Mouse (Mus musculus) spleen, adult 2 months (tissue): ENCODE results near the gene Lenep. TPM values are rescaled to one million over a fixed set of nuclear protein-coding genes. Genes with fewer than 3 reads are reported as not detected.
A peak's percentile ranks its signal among the peaks of the same experiment; 100 is the strongest.

Experiments
- DNase-seq, 2 experiments: peaks; one replicate each; pipeline versions ENCODE4 v3.0.0 to v3.0.0-alpha.2; 2012 to 2021; ENCODE audit warnings: low spot score in 2 of 2, low read depth in 1 of 2
- H3K27ac ChIP-seq: fragments of 200-500 bp; 2 replicates; pipeline ENCODE4 v1.5.1; 2012; ENCODE audit warnings: low read length, inconsistent platforms; ENCODE audit not compliant: insufficient read depth
- H3K27me3 ChIP-seq: fragments of 200-500 bp; 2 replicates; pipeline ENCODE4 v1.6.1; 2012; ENCODE audit warnings: mild to moderate bottlenecking, moderate library complexity, low read length, inconsistent platforms; ENCODE audit not compliant: control insufficient read depth, insufficient read depth
- H3K36me3 ChIP-seq: fragments of 200-500 bp; 2 replicates; pipeline ENCODE4 v1.6.1; 2012; ENCODE audit warnings: mild to moderate bottlenecking, low read length, inconsistent platforms; ENCODE audit not compliant: control insufficient read depth, insufficient read depth
- H3K4me1 ChIP-seq: fragments of 200-500 bp; 2 replicates; pipeline ENCODE4 v1.6.1; 2011; ENCODE audit warnings: inconsistent platforms; ENCODE audit not compliant: control insufficient read depth, insufficient read depth, insufficient read length
- H3K4me3 ChIP-seq: fragments of 200-500 bp; 2 replicates; pipeline ENCODE4 v1.5.1; 2011; ENCODE audit warnings: mild to moderate bottlenecking, inconsistent platforms; ENCODE audit not compliant: insufficient read depth, insufficient read length; ENCODE audit errors: extremely low read depth
- CTCF ChIP-seq: fragments of 200-500 bp; IDR thresholded peaks from 2 replicates; pipeline ENCODE4 v1.5.1; 2011; ENCODE audit warnings: mild to moderate bottlenecking, inconsistent platforms; ENCODE audit not compliant: insufficient read depth, insufficient read length, insufficient replicate concordance; ENCODE audit errors: extremely low read depth
- POLR2A ChIP-seq: fragments of 200-500 bp; IDR thresholded peaks from 2 replicates; pipeline ENCODE4 v1.6.1; 2011; ENCODE audit warnings: low read depth, low read length, inconsistent platforms
- WGBS: fragments of 180-500 bp; shearing (Covaris S2); methylation state at CpG from one replicate; pipeline ENCODE4 v1.1.7; 2018; 5-methylcytosine and 5-hydroxymethylcytosine counted together
- polyA plus RNA-seq: library from polyadenylated mRNA; depleted of rRNA; stranded (reverse); fragments of >200 nt; gene quantifications from 2 replicates; pipeline ENCODE4 v1.2.3, GENCODE M21; 2012

Lenep gene
- polyA plus RNA-seq, 1 experiment: 1.5 TPM

- peaks cover 5% of the 10 kb centered on the region for H3K36me3 ChIP-seq
- 2% methylated on average over 4 of the region's 4 CpGs for WGBS
- H3K4me3 ChIP-seq: peak overlapping the region; percentile 58; the same call in 1 of the 2 replicates
- TF ChIP-seq CTCF: no peak
- TF ChIP-seq POLR2A: no peak
- no peak overlapping the region for H3K27ac ChIP-seq
- H3K27me3 ChIP-seq: no peaks in the 10 kb centered on the region
- DNase-seq: no peak
- H3K4me1 ChIP-seq: peaks cover 9% of the 10 kb centered on the region; the same call in 1 of the 2 replicates
Observed at GRCm38 (mm10) chr3:89396654-89397005, 6.0 kb downstream of the Lenep start.

- Histone ChIP-seq H3K36me3 (no peaks in the 10 kb centered on the region), H3K27ac (no peak overlapping the region), H3K4me3 (peak overlapping the region; percentile 58; the same call in 1 of the 2 replicates), H3K27me3 (no peaks in the 10 kb centered on the region), H3K4me1 (peaks cover 12% of the 10 kb centered on the region; the same call in 1 of the 2 replicates)
- WGBS: 2% methylated on average over 44 of the region's 44 CpGs
- TF ChIP-seq POLR2A (no peak), CTCF (peak; percentile 75; the same call in 1 of the 2 replicates)
- peak in 1 of 2 experiments; percentile 63 for DNase-seq
Observed at GRCm38 (mm10) chr3:89395806-89396653, 6.6 kb downstream of the Lenep start.

- no peak for DNase-seq
- TF ChIP-seq POLR2A (no peak), CTCF (no peak)
- Histone ChIP-seq H3K27me3 (no peaks in the 10 kb centered on the region), H3K36me3 (no peaks in the 10 kb centered on the region), H3K4me1 (peaks cover 17% of the 10 kb centered on the region), H3K27ac (no peak overlapping the region), H3K4me3 (0 out of 2 replicates have a peak overlapping the region, but pooled peaks have one; percentile 75)
- WGBS: 4% methylated on average over 10 of the region's 10 CpGs
Observed at GRCm38 (mm10) chr3:89395419-89395805, 7.2 kb downstream of the Lenep start.

- H3K27me3 ChIP-seq: no peaks in the 10 kb centered on the region
- peak overlapping the region; percentile 75 for H3K4me3 ChIP-seq
- TF ChIP-seq CTCF: no peak
- DNase-seq: peak in 1 of 2 experiments; percentile 44
- peaks cover 23% of the 10 kb centered on the region for H3K4me1 ChIP-seq
- H3K36me3 ChIP-seq: no peaks in the 10 kb centered on the region
- under 1% methylated on average over 12 of the region's 12 CpGs for WGBS
- peak overlapping the region; percentile 31; the same call in 1 of the 2 replicates for H3K27ac ChIP-seq
Observed at GRCm38 (mm10) chr3:89394894-89395256, 7.7 kb downstream of the Lenep start.

- Histone ChIP-seq H3K27me3 (no peaks in the 10 kb centered on the region), H3K4me1 (peaks cover 29% of the 10 kb centered on the region), H3K27ac (peak within 1 kb of the TSS; percentile 75), H3K4me3 (peak within 1 kb of the TSS; percentile 75), H3K36me3 (no peaks in the 10 kb centered on the region)
- TF ChIP-seq POLR2A (no peak), CTCF (no peak)
- DNase-seq: peak in 1 of 2 experiments; percentile 51
- 1% methylated on average over 41 of the region's 42 CpGs for WGBS
Observed at GRCm38 (mm10) chr3:89394006-89394893, 8.3 kb downstream of the Lenep start, which contains the start of gene Zbtb7b. TSS of gene Zbtb7b (minus strand) at chr3:89394776.

GRCm38 (mm10) chr3:89393605-89394004 lies 9.0 kb downstream of the Lenep start:
- Histone ChIP-seq H3K4me1 (peaks cover 30% of the 10 kb centered on the region), H3K4me3 (peak overlapping the region; percentile 75), H3K36me3 (no peaks in the 10 kb centered on the region), H3K27ac (peak overlapping the region; percentile 84), H3K27me3 (no peaks in the 10 kb centered on the region)
- WGBS: under 1% methylated on average over 15 of the region's 15 CpGs
- peak; percentile 82 to 96 for DNase-seq
- TF ChIP-seq POLR2A: no peak; the same call in 1 of the 2 replicates
- TF ChIP-seq CTCF: no peak
